Mouse (Mus musculus) liver, embryonic 11.5 days (tissue): ENCODE results near the gene Cyp1a2. TPM values are rescaled to one million over a fixed set of nuclear protein-coding genes. Genes with fewer than 3 reads are reported as not detected.
A peak's percentile ranks its signal among the peaks of the same experiment; 100 is the strongest.

Experiments used
- ATAC-seq: fragments of 200-750 bp; cut with Nextera tagmentation; replicated peaks from 2 replicates; pipeline ENCODE4 v1.8.0; 2017; ENCODE audit warnings: moderate number of reproducible peaks, mild to moderate bottlenecking, moderate TSS enrichment, moderate library complexity; ENCODE audit not compliant: low FRiP score
- DNase-seq: peaks from one replicate; pipeline ENCODE4 v3.0.0-alpha.2; 2017; ENCODE audit warnings: low spot score
- H3K27ac ChIP-seq: fragments of 300-500 bp; sonication (generic); 2 replicates; pipeline ENCODE4 v1.5.1; 2014; ENCODE audit warnings: mild to moderate bottlenecking, low read depth, low read length, control low read depth
- H3K27me3 ChIP-seq: fragments of 300-500 bp; sonication (generic); replicated peaks from 2 replicates; pipeline ENCODE4 v1.6.1; 2014; ENCODE audit warnings: low read length, mixed read lengths; ENCODE audit not compliant: control insufficient read depth, insufficient read depth
- H3K36me3 ChIP-seq: fragments of 300-500 bp; sonication (generic); 2 replicates; pipeline ENCODE4 v1.6.1; 2014; ENCODE audit warnings: mild to moderate bottlenecking, low read length, moderate library complexity, mixed read lengths; ENCODE audit not compliant: control insufficient read depth, insufficient read depth
- H3K4me1 ChIP-seq: fragments of 300-500 bp; sonication (generic); replicated peaks from 2 replicates; pipeline ENCODE4 v1.6.1; 2014; ENCODE audit warnings: low read length, mixed read lengths; ENCODE audit not compliant: control insufficient read depth, insufficient read depth
- H3K4me2 ChIP-seq: fragments of 300-500 bp; sonication (generic); 2 replicates; pipeline ENCODE4 v1.6.1; 2014; ENCODE audit warnings: mild to moderate bottlenecking, control low read depth, moderate library complexity
- H3K4me3 ChIP-seq: fragments of 300-500 bp; sonication (generic); 2 replicates; pipeline ENCODE4 v1.5.1; 2014; ENCODE audit warnings: low read depth, low read length, control low read depth
- H3K9ac ChIP-seq: fragments of 300-500 bp; sonication (generic); 2 replicates; pipeline ENCODE4 v1.6.1; 2014; ENCODE audit warnings: low read depth, low read length, control low read depth
- H3K9me3 ChIP-seq: fragments of 300-500 bp; sonication (generic); 2 replicates; pipeline ENCODE4 v1.6.1; 2016; ENCODE audit warnings: low read length, inconsistent platforms, mixed read lengths; ENCODE audit not compliant: control insufficient read depth
- WGBS: fragments of 180-500 bp; shearing (Covaris S2); extraction: QIAGEN DNeasy Blood & Tissue Kit; methylation state at CpG from one replicate; pipeline ENCODE4 v1.1.7; 2014; 5-methylcytosine and 5-hydroxymethylcytosine counted together
- polyA plus RNA-seq: library from polyadenylated mRNA; unstranded; fragments of >200 nt; fragmentation: Nextera tagmentation; extraction: Ambion mirVana; gene quantifications from 2 replicates; pipeline ENCODE4 v1.2.1, GENCODE M21; 2014

Gene Cyp1a2
- polyA plus RNA-seq, 1 experiment from 2014 or later = not detected

- H3K27me3 ChIP-seq = no peaks in the 10 kb centered on the region
- no peak overlapping the region; the same call in 1 of the 2 replicates for H3K4me2 ChIP-seq
- H3K27ac ChIP-seq = peak overlapping the region; percentile 55
- 38% methylated on average over 4 of the region's 4 CpGs for WGBS
- H3K36me3 ChIP-seq = no peaks in the 10 kb centered on the region
- no peak overlapping the region for H3K4me3 ChIP-seq
- ATAC-seq (no peak), DNase-seq (no peak)
- H3K9me3 ChIP-seq = no peaks in the 10 kb centered on the region
- H3K4me1 ChIP-seq = peaks cover 45% of the 10 kb centered on the region
- H3K9ac ChIP-seq = 0 out of 2 replicates have a peak overlapping the region, but pooled peaks have one; percentile 25
Observed at GRCm38 (mm10) chr9:57647286-57648108, 36.0 kb downstream of the Cyp1a2 start.

GRCm38 (mm10) chr9:57646551-57647103, 36.9 kb downstream of the Cyp1a2 start:
- no peak for DNase-seq
- no peak overlapping the region for H3K4me3 ChIP-seq
- peaks cover 53% of the 10 kb centered on the region for H3K4me1 ChIP-seq
- WGBS = 46% methylated on average over 12 of the region's 12 CpGs
- H3K27ac ChIP-seq = peak overlapping the region; percentile 55
- 0 out of 2 replicates have a peak overlapping the region, but pooled peaks have one; percentile 25 for H3K9ac ChIP-seq
- no peaks in the 10 kb centered on the region for H3K27me3 ChIP-seq
- ATAC-seq = no peak
- no peaks in the 10 kb centered on the region for H3K9me3 ChIP-seq
- peaks cover 4% of the 10 kb centered on the region; the same call in 1 of the 2 replicates for H3K36me3 ChIP-seq
- H3K4me2 ChIP-seq = peak overlapping the region; percentile 25; the same call in 1 of the 2 replicates

GRCm38 (mm10) chr9:57644944-57645893, 38.3 kb downstream of the Cyp1a2 start:
- peak overlapping the region; percentile 98 for H3K4me3 ChIP-seq
- H3K27ac ChIP-seq = peak overlapping the region; percentile 97
- H3K9me3 ChIP-seq = no peaks in the 10 kb centered on the region
- H3K4me2 ChIP-seq = peak overlapping the region; percentile 94
- H3K9ac ChIP-seq = peak overlapping the region; percentile 97
- H3K4me1 ChIP-seq = peaks cover 59% of the 10 kb centered on the region
- ATAC-seq = peak; percentile 76
- peaks cover 4% of the 10 kb centered on the region; the same call in 1 of the 2 replicates for H3K36me3 ChIP-seq
- under 1% methylated on average over 78 of the region's 85 CpGs for WGBS
- DNase-seq = peak; percentile 93
- no peaks in the 10 kb centered on the region for H3K27me3 ChIP-seq

GRCm38 (mm10) chr9:57644442-57644943, 39.0 kb downstream of the Cyp1a2 start:
- Histone ChIP-seq H3K4me1 (peaks cover 66% of the 10 kb centered on the region), H3K27me3 (no peaks in the 10 kb centered on the region), H3K9me3 (no peaks in the 10 kb centered on the region), H3K27ac (peak overlapping the region; percentile 97), H3K4me3 (peak overlapping the region; percentile 98), H3K36me3 (peaks cover 4% of the 10 kb centered on the region; the same call in 1 of the 2 replicates), H3K9ac (peak overlapping the region; percentile 97), H3K4me2 (peak overlapping the region; percentile 94)
- no peak; the same call in 1 of the 2 replicates for ATAC-seq
- no peak for DNase-seq
- under 1% methylated on average over 18 of the region's 18 CpGs for WGBS

GRCm38 (mm10) chr9:57643856-57644180, 39.7 kb downstream of the Cyp1a2 start:
- peaks cover 73% of the 10 kb centered on the region for H3K4me1 ChIP-seq
- H3K36me3 ChIP-seq = peaks cover 4% of the 10 kb centered on the region; the same call in 1 of the 2 replicates
- peak overlapping the region; percentile 97 for H3K27ac ChIP-seq
- H3K4me3 ChIP-seq = peak overlapping the region; percentile 98
- no peaks in the 10 kb centered on the region for H3K27me3 ChIP-seq
- H3K9ac ChIP-seq = peak overlapping the region; percentile 97
- whole genome bisulfite sequencing = 23% methylated on average over 7 of the region's 7 CpGs
- ATAC-seq = peak; percentile 44
- H3K9me3 ChIP-seq = no peaks in the 10 kb centered on the region
- DNase-seq = no peak
- peak overlapping the region; percentile 94 for H3K4me2 ChIP-seq

- peak overlapping the region; percentile 97 for H3K27ac ChIP-seq
- no peak for ATAC-seq
Observed at GRCm38 (mm10) chr9:57643169-57643855, 40.2 kb downstream of the Cyp1a2 start.

GRCm38 (mm10) chr9:57641775-57642550, 41.5 kb downstream of the Cyp1a2 start:
- Histone ChIP-seq H3K4me3 (0 out of 2 replicates have a peak overlapping the region, but pooled peaks have one; percentile 98), H3K4me1 (peaks cover 82% of the 10 kb centered on the region), H3K27me3 (no peaks in the 10 kb centered on the region), H3K9ac (0 out of 2 replicates have a peak overlapping the region, but pooled peaks have one; percentile 7), H3K36me3 (peaks cover 4% of the 10 kb centered on the region; the same call in 1 of the 2 replicates), H3K9me3 (no peaks in the 10 kb centered on the region), H3K27ac (peak overlapping the region; percentile 87), H3K4me2 (peak overlapping the region; percentile 94)
- ATAC-seq (no peak), DNase-seq (no peak)
- 81% methylated on average over 13 of the region's 13 CpGs for WGBS

More at GRCm38 (mm10) chr9:57643169-57643855, 40.2 kb downstream of the Cyp1a2 start:
- Histone ChIP-seq H3K4me3 (peak overlapping the region; percentile 98), H3K27me3 (no peaks in the 10 kb centered on the region), H3K4me2 (peak overlapping the region; percentile 94), H3K4me1 (peaks cover 78% of the 10 kb centered on the region), H3K9ac (peak overlapping the region; percentile 97), H3K9me3 (no peaks in the 10 kb centered on the region), H3K36me3 (peaks cover 4% of the 10 kb centered on the region; the same call in 1 of the 2 replicates)
- WGBS = 31% methylated on average over 9 of the region's 9 CpGs
- no peak for DNase-seq
